Mouse (Mus musculus): Measurements from ENCODE around the gene Cyp24a1. TPM values are rescaled to one million over a fixed set of nuclear protein-coding genes. Genes with fewer than 3 reads are reported as not detected.

Cyp24a1 gene
- total RNA-seq, 2 experiments from 2014 or later, result not detected

GRCm38 (mm10) chr2:170447651-170448050 is 49.3 kb downstream of the Cyp24a1 start:
- no peak for TF ChIP-seq CTCF (conservative IDR thresholded peaks at IDR 0.05)
- Histone ChIP-seq H3K27ac (no peak overlapping the region), H3K4me3 (no peak overlapping the region)
- DNase-seq (ENCODE audit: low spot score in 2 of 2), result no peak

GRCm38 (mm10) chr2:170446843-170447383 is 50.0 kb downstream of the Cyp24a1 start:
- Histone ChIP-seq H3K4me3 (no peak overlapping the region), H3K27ac (no peak overlapping the region)
- DNase-seq (ENCODE audit: low spot score in 2 of 2), result no peak
- TF ChIP-seq CTCF (conservative IDR thresholded peaks at IDR 0.05), result no peak

GRCm38 (mm10) chr2:170445861-170446260 is 51.1 kb downstream of the Cyp24a1 start:
- Histone ChIP-seq H3K4me3 (no peak overlapping the region), H3K27ac (no peak overlapping the region)
- no peak for TF ChIP-seq CTCF (conservative IDR thresholded peaks at IDR 0.05)
- no peak for DNase-seq (ENCODE audit: low spot score in 2 of 2)

- H3K27ac ChIP-seq, result no peak overlapping the region
- DNase-seq (ENCODE audit: low spot score in 2 of 2), result peak in 1 of 2 experiments; percentile 13
- TF ChIP-seq CTCF (conservative IDR thresholded peaks at IDR 0.05), result peak; percentile 68
- H3K4me3 ChIP-seq, result no peak overlapping the region
Measured at GRCm38 (mm10) chr2:170442535-170442934, 54.4 kb downstream of the Cyp24a1 start.

GRCm38 (mm10) chr2:170438782-170439181 is 58.2 kb downstream of the Cyp24a1 start:
- TF ChIP-seq CTCF (conservative IDR thresholded peaks at IDR 0.05), result no peak
- Histone ChIP-seq H3K27ac (no peak overlapping the region), H3K4me3 (no peak overlapping the region)
- DNase-seq (ENCODE audit: low spot score in 2 of 2), result no peak

- H3K4me3 ChIP-seq, result no peak overlapping the region
- H3K27ac ChIP-seq, result no peak overlapping the region
- DNase-seq (ENCODE audit: low spot score in 2 of 2), result no peak
- no peak for TF ChIP-seq CTCF (conservative IDR thresholded peaks at IDR 0.05)
Measured at GRCm38 (mm10) chr2:170436204-170436603, 60.7 kb downstream of the Cyp24a1 start.

Other genes with a start within 250 kb of the Cyp24a1 start
- 10 to 100 TPM; 59.4 to 69.6 TPM for gene Bcas1, start 69.3 kb downstream of the Cyp24a1 start, total RNA-seq (2021)
- 10 to 100 TPM; 28.6 to 32.2 TPM for gene Pfdn4, start 717 bp downstream of the Cyp24a1 start, total RNA-seq (2021)
- not detected for gene 4930470P17Rik, start 104.9 kb upstream of the Cyp24a1 start, total RNA-seq (2021)
- gene Dok5, start 234.7 kb upstream of the Cyp24a1 start, total RNA-seq (2021), result 10 to 100 TPM; 12.5 to 14.7 TPM

Data from layer of hippocampus, adult 2 months (tissue).